Mouse (Mus musculus) WW6 (cell line): ENCODE measurements at regions not wholly inside any gene's neighbourhood (a gene's known extent, or its start where the extent isn't known, plus 50 kb on each side); places are given as distances from the start of the nearest gene placed in this dataset.

Source experiments
- DNase-seq: peaks from one replicate; pipeline ENCODE4 v3.0.0-alpha.2; 2013; ENCODE audit warnings: low read depth, low spot score

DNA sequence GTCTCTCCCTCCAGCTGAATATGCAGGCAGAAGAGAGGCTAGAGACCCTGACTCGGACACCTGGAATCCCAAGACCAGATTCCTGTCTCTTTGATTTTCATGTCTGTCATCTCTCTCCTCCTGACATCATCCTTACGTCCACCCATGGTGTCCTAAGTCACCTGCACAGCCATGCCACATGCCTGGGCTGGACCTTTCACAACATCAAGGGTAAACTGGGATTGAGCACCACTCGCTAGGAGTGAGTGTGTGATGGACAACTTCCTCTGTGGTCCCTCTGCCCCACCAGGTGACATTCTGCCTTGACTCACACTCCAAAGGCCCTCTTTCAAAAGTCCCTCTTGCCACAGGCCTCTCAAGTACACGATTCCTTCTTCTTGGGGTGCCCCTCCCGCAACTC, 244.1 kb downstream of the Bcl11b start:
- no peak for DNase-seq

DNA sequence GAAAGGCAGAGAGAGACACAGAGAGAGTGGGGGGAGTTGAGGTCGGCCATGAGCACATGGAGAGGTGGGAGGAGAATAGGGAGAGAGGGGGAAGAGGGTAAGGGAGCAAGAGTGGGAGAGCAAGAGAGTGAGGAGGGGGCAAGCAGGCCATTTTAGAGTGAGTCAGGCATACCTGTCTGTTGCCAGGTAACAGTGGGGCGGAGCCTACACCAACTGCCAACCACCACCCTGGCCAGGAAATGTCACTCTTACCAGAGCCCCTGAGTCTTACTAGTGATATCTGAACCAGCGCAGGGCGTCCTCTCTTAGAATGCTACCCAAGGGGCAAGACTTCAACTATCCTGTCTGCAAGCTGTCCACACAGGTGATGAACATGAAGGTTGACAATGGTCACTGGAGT, 243.5 kb downstream of the Bcl11b start:
- no peak for DNase-seq

DNA sequence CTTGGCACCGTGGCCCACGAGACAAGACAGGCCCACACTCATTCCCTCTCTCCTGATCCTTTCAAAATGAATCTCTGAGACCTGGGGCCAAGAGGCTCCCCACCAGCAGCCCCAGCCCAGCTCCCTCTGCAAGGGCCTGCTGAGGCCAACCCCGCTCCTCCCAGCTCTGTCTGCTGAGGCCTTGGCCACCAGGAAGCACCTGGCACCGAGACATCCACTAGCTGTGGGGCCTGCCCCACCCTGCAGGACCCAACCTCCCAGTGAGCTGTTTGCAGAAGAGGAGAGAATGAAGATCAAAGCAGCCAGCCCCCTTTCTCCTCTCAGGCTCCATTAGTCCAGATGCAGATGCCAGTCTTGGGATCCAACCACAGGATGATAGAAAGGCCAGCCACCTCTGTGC, 241.3 kb downstream of the Bcl11b start:
- no peak for DNase-seq

DNA sequence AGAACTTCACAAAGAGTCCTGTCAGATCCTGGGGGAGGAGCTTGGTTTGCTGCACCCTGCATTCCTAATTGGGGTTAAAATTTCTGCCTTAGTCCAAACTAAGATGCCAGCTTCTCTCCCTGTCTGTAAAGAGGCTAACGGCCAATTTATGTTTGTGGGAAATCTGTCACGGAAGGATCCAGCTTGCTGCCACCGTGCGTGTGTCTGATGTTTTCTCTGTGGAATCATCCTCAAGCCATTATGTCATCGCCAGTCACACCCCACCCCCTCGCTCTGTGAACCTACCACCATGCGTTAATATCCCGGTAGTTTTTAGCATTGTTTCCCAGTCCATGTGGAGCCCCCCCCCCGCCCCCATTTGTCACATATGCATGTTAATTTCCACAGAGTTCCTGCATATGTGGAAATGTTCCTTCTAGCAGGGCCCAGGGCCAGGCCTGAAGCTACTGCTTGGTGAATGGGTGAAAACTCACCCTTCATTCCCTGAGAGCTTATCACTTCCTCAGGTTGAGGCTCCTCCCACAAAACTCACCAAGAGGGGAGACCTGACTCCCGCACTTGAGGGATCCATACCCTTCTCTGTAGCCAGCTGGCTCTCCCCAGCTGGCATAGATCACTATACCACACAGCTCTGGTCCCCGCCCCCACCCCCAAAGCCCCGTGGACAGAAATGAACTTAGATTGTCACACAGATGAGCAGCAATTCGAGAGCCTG, 233.4 kb downstream of the Bcl11b start:
- DNase-seq, result no peak

DNA sequence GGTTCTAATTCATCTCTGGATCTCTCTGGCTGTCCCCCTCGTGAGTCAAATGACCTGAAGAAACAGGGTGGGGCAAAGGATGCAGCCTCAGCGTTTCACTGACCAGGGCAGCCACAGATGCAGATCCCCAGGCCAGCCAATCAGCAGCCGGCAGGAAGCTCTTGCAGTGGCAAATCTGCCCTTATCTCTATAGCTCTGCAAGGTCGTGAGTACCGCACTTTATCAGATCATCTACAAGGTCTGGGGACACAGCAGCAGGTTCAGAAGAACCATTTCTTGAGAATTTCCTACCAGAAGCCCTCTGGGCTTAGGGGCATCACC, 232.9 kb downstream of the Bcl11b start:
- no peak for DNase-seq

DNA sequence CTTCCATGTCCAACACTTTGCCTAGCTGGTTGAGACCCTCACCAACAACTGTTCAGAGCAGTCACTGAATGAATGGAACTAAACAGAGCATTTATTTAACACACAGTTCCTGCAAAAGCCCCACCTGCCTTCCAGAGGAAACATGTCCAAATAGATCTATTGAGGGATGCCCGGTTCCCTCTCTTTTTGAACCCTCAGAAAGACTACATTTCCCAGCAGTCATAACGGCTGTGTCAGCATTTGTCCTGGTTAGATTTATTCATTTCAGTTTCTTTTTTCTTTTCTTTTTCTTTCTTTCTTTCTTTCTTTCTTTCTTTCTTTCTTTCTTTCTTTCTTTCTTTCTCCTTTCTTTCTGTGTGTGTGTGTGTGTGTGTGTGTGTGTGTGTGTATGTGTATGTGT, 232.1 kb downstream of the Bcl11b start:
- DNase-seq, result no peak

DNA sequence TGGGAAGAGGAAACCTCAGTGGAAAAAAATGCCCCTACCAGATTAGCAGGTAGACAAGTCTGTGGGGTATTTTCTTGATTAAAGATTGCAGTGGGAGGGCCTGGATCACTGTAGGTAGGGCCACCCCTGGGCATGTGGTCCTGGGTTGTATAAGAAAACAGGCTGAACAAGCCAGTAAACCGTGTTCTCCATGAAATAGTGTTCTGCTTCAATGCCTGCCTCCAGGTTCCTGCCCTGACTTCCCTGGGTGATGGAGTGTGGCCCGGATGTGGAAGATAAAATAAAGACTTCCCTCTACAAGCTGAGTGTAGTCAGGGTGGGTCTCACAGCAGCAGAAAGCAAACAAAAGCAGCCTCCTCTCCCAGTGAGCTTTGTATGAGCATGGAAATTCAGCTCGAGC, 231.6 kb downstream of the Bcl11b start:
- no peak for DNase-seq

DNA sequence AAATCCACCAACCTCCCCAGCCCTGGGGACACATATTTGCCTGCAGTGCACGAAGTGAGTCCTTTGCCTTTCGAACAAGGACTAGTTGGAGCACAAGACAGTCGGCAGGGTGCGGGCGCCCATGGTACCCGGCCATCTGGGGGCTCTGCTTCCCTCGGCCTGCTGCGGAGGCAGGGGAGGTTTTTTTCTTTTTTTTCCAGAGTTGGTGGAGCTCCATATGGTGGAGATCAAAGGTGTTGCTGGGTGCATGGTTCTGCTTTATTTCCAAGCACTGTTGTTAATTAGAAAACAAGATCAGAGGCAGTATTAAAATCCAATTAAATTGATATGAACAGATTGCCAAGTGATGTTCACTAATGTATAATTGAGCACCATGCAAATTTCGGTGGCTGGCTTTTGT, 225.4 kb downstream of the Bcl11b start:
- DNase-seq, result no peak

DNA sequence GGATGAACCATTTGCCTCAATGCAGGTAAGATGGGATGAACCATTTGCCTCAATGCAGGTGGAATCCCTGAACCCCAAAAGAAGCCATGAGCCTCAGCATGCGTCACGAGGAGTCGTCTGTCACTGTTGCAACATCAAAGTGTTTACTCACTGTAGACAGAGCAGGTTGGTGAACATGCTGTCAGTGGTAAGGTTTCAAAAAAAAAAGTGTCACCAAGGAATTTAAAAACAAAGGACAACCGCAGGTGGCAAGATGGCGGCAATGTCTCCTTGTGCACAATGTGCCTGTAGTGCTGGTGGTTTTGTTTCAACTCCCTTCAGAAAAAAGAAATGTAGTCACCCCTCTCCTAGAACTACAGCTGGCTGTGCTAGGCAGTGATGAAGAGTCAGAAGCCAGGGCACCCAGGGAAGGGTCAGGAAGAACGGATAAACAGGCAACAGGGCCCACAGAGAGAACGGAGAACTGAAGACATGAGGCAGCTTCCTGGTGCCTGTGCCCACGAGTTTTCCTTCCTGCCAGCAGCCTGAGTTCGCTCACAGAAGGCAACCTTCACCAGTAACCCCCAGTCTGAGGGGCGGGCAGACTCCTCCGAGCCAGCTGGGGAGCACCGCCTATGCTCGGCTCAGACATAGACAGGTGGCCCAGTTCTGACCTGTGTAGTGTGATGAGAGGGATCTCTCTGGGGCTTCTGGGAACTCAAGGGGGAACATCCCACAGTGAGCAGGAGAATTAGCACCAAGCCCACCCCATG, 223.9 kb downstream of the Bcl11b start:
- DNase-seq, result no peak

DNA sequence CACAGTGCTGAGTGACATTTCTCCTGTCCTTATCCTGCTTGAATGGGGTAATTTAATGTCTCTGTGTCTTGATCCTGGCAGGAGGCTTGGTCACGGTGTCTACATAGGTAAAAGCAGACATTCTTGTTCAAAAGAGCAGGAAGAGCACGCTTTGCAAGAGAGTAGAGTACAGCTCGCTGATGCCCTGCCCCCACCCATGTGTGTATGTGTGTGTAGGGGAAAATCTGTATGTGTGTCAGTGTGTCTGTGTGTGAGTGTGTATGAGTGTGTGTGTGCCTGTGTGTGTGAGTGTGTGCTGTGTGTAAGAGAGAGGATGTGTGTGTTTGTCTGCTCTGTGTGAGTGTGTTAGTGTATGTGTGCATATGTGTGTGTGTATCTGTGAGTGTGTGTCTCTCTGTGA, 221.3 kb downstream of the Bcl11b start:
- no peak for DNase-seq

DNA sequence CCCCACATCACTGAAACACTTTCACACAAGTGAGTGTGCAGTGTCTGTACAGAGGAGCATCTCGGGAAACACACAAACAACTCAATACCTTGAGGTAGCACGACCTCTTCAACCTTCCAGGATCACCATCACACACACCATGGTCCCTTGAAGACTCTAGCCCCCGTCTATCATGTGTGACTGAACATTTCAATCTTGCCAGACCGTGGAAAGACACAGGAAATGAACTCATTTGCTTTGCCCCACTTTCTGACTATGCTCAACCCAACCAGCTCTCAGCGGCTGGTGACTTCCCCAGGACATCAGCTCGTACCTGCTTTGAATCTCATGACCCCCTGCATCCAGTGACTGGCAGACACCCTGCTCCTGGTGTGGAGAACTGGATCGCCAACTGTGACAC, 219.6 kb downstream of the Bcl11b start:
- DNase-seq, result no peak

DNA sequence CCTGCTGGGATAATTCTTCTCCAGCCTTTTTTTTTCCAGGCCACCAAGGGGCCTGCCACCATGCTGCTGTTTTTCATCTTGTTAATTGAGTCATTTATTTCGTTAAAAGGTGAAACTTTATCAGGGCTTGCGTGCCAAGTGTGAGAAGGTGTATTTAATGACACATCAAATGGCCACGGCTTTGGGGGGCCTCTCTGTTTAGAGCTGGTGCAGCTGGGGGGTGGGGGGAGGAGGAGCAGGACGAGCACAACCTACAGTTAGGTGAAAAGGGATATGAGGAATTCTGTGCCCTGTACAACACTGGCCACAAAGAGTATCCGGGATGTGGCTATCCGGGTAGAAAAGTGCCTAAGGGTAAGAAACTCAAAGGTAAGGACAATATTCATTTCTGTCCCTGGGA, 213.6 kb downstream of the Bcl11b start:
- DNase-seq, result no peak

DNA sequence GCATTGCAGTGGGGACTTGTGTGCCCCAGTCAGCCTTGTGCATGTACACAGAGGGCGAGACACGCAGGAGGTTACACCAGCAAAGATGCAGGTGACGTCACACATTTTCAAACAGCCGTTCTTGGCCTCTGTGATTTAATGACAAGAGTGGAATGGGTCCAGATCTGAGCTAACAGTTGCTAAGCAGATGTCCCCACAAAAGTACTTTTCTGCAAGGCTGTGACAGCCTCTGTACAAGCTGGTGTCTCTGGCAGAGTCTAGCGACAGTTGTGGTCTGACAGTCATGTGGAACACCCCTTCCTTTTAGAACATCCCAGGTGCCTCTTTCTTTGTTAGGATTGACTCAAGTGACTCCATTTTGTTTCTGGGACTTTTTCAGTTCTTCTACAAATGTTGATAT, 203.1 kb downstream of the Bcl11b start:
- DNase-seq, result no peak

DNA sequence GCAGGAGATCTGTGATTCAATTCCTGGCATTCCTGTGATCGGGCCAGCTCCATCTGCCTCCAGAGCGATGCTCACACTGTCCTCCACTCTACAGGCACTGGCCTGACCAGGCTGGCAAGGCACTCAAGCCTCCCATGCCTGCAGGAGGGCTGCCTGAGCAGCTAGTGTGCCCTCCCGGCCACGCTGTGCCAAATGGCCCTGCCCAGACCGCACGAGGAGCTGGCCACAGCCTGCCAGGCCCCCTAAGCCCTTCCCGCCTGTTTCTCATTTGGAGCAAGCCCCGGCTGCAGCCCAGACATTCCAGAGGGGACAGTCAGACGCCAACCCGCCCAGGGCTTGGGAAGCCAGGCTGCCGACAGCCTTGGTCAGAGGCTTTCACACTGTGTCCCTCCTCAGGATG, 195.8 kb downstream of the Bcl11b start:
- DNase-seq, result no peak

DNA sequence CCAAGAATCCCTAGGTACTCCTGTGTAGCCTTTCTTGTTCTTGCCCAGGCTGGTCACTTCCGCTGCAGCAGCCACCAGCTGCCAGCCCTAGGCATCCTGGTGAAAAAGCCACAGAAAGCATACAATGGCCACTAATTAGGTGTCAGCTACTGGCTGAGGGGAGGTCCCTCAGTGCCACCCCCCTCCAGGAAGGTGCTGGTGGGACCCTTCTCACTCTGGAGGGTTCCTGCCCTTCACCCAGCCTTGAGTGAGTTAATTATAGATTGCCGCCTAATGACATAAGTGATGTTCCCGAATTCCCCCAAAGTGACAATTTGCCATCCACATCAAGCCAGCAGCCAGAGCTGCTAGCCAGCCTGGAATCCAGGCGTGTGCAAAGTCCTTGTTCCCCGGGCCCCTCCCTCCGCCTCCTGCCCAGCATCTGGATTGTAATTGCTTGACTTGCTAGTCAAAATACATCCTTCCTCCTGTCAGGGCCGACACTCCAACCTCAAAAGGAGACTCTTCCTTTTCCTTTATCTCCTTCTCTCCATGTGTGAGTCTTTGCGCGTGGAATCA, 195.2 kb downstream of the Bcl11b start:
- DNase-seq, result no peak

DNA sequence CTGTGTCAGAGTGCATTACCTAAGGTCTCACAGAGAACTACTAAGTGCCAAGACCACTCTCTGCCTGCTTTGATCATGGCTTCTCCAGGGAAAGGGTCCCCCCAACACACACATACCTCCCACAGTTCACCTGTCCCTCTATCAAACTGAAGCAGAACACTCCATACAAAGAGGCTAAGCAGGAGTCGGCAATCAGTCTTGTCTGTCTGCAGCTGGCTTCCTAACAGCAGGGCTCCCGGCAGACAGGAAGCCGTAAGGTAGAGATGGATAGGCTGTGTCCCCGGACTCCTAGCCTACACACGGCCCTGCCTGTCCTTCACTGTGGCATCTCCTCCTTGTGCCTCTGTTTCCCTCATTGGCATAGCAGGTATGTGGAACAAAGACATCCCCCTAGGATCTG, 192.2 kb downstream of the Bcl11b start:
- DNase-seq, result no peak

DNA sequence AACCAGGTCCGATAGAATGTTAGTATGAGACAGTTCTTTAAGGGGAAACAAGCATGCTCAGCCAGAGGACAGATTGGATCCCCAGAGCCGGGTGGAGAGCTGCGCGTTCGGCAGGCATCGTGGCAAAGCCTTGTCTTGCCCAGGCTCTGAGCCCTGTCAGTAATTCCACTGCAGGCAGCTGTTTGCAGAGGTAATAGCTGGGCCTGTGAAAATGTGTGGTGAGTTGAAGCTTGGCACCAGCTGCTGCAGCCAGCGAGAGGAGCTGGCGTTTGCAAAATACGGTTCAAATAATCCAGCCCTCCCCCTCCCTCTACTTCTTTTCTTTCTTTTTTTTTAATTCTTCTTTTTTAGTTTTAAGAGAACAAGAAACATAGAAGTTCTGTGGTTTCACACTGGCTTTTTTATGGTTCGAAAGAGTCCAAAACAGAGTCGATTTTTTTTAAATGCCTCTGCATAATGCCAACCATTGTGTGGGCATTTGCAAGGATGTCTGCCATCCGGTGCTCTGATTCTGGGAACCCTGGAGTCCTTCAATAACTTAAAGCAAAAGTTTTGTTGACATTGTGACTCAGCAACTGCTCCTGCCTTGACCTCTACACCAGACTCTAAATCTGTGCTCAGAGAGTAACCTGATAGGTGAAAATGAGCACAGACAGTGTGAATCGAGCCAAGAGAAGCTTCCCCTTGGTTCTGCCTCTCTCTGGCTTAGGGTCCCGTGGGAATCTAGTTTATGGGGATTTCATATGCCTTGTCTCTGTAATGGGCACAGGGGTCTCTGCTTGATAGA, 190.7 kb downstream of the Bcl11b start:
- no peak for DNase-seq

DNA sequence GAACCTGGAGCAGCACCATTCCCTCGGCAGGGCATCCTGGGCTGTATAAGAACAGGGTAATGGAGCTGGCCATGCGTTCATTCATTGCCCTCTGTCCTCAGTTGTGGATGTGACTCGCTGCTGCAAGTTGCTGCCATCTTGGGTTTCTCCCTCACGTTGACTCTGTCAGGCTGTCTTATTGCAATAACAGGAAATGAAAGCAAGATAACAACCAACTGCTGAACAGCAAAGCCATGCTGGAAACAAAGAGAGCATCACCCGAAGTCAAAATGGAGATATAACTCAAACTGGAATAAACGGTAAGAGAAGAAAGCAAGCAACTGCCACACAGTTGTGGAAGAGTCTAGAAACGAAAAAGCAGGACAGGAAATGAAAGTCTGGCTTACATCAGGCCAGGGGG, 188.5 kb downstream of the Bcl11b start:
- DNase-seq, result no peak

DNA sequence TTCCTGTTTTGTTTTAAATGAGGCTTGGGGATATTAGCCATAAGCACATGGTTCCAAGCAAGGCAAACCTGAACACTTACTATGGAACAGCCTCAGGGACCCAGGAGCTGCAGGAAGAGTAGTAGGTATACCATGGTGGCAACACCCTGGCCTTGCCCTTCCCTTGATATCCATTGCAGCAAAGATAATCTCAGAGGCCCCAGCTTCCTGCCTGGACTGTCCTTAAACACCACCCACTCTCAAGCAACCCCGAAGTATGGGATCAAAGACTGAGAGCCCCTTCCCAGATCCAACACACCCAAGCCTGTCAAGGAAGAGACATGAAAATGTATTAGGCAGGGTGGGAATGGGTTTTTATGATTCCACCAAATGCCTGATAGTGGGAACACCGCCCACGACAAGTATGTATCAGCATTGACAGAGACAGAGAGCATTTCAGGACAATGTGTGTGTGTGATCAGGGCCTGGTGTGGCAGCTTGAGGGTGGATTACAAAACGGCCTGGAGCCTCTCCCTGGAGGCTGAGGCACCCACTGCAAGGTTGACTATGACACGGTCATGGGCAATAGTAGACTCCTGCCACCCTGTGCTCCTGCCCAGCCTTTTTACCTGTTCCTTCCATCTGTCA, 179.5 kb downstream of the Bcl11b start:
- no peak for DNase-seq

DNA sequence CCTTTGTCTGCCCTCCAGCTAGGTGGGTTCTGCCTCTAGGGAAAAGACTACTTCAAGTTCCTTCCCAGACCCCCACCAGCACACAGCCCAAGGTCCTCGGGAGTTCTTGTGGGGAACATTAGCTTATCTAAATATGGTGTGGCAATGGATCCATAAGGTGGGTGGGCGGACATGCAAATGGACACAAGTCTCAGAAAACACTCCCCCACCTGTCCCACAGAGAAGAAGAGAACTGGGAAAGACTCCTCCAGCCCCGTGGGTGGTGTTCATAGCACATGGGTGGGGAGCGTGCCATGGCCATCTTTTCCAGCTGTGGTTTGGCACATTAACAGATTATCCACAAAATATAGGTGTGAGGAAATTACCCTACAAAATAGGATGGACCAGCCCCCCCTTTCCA, 177.5 kb downstream of the Bcl11b start:
- no peak for DNase-seq

DNA sequence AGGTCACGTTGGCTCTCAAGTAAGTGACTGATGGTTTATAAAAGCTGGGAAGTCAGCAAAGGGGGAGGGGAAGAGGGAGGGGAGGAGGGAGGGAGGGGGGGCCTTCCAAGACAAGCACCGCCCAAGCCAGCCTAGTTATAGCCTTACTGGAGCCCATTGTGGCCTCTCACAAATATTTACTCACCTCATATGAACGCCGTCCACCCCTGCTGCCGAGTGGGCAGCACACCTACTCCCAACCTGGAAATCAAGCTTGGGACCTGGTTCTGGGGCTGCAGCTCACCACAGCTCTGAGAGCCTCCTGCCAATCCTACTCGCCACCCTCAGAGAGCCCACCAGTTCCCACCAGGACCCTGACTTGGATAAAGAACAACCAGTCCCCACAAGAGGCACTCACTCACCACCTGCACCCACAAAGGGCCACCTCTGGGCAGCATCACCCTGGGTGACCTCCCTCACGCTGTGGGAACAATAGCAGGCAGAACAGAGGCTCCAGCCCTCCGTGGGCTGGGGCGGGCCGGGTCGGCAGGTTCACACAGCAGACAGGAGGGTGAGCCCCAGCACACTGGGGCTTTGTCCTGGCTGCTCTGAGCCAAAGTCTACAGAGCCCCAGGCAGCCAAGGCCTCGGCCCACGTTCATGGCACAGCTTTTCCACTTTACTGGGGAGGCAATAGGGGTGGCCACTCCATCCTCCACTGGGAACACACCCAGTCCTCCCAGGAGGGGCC, 171.8 kb downstream of the Bcl11b start:
- DNase-seq, result no peak
